Mouse (Mus musculus) ES-Bruce4 (cell line): Measurements from ENCODE around the gene Dynlt1c.
"Not testable (repeated sequence)": the region's sequence is repeated elsewhere in the genome, so short reads cannot be mapped to it uniquely, and the experiment has no call there.

Source experiments
- CTCF ChIP-seq: IDR thresholded peaks from one replicate; pipeline ENCODE4 v1.8.1; 2011; ENCODE audit warnings: low read depth, low read length
- EP300 ChIP-seq: IDR thresholded peaks from 2 replicates; pipeline ENCODE4 v1.6.1; 2011; ENCODE audit warnings: low read depth, low read length; ENCODE audit not compliant: insufficient read depth

DNA sequence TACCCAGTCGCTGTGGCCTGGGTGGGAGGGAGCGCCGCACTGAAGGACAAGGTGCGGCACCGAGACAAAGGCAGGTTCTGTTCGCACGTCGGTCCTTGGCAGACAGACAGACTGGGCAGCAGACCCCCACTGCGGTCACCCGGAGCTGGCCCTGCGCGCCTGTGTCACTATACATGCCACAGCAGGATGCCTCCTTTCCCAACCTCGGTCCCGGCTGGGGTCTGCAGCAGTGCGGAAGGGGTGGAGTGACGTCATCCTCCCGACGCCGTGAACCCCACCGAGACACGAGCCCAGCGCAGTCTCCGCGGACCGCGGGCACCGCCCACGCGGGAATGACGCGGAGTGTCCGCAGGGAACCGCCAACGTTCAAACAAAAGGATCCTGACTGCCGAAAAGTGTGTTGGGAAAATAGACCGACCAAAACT lies 53.6 kb downstream of the Dynlt1c start:
- TF ChIP-seq EP300, CTCF: not testable (repeated sequence)
